Mouse (Mus musculus): Measurements from ENCODE around the gene 4933414I15Rik.

DNA sequence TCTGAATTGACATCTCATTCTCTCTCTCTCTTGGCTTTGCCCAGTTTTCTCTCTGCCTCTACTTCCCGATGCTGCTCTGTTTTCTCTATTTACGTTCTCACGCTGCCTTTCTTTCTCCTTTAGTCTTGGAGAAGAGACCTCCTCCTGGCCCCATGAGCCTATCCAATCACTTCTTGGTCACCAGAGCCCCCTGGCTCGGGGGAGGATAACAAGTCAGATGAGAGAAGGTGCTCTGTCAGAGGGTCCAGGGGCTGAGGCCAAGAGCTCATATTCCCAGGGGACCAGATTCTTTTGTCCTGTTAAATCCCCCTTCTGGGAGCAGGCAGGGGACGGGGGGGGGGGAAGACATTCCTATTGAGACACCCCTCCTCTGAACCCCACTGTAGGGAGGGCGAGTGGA lies 10.1 kb upstream of the 4933414I15Rik start, which contains the start of gene Prop1:
- TF ChIP-seq POLR2A (IDR thresholded peaks at IDR 0.05; ENCODE audit: insufficient read length, low read depth) (no peak), POLR2AphosphoS2 (IDR thresholded peaks at IDR 0.05; ENCODE audit: insufficient read length, low read depth) (no peak)

All from myocyte (in vitro differentiated cells).